Mouse (Mus musculus) neural tube, embryonic 12.5 days (tissue): ENCODE data around the gene Rilpl1. TPM values are rescaled to one million over a fixed set of nuclear protein-coding genes. Genes with fewer than 3 reads are reported as not detected.
"Not testable (repeated sequence)": the region's sequence is repeated elsewhere in the genome, so short reads cannot be mapped to it uniquely, and the experiment has no call there.

Experiments used
- ATAC-seq: fragments of 200-750 bp; cut with Nextera tagmentation; 2 replicates; pipeline ENCODE4 v1.8.0; 2017; ENCODE audit warnings: low read depth, mild to moderate bottlenecking, moderate TSS enrichment, moderate library complexity; ENCODE audit not compliant: low FRiP score
- H3K27ac ChIP-seq: fragments of 300-500 bp; sonication (generic); 2 replicates; pipeline ENCODE4 v1.5.1; 2016
- H3K27me3 ChIP-seq: fragments of 300-500 bp; sonication (generic); replicated peaks from 2 replicates; pipeline ENCODE4 v1.6.1; 2016; ENCODE audit warnings: mild to moderate bottlenecking
- H3K36me3 ChIP-seq: fragments of 300-500 bp; sonication (generic); 2 replicates; pipeline ENCODE4 v1.6.1; 2016; ENCODE audit warnings: mild to moderate bottlenecking
- H3K4me1 ChIP-seq: fragments of 300-500 bp; sonication (generic); 2 replicates; pipeline ENCODE4 v1.6.1; 2016
- H3K4me2 ChIP-seq: fragments of 300-500 bp; sonication (generic); replicated peaks from 2 replicates; pipeline ENCODE4 v1.6.1; 2016; ENCODE audit warnings: mild to moderate bottlenecking
- H3K4me3 ChIP-seq: fragments of 300-500 bp; sonication (generic); 2 replicates; pipeline ENCODE4 v1.5.1; 2016
- H3K9ac ChIP-seq: fragments of 300-500 bp; sonication (generic); 2 replicates; pipeline ENCODE4 v1.6.1; 2016; ENCODE audit warnings: mild to moderate bottlenecking
- H3K9me3 ChIP-seq: fragments of 300-500 bp; sonication (generic); 2 replicates; pipeline ENCODE4 v1.6.1; 2016; ENCODE audit warnings: mild to moderate bottlenecking
- WGBS: fragments of 180-500 bp; shearing (Covaris S2); methylation state at CpG from one replicate; pipeline ENCODE4 v1.1.7; 2016; 5-methylcytosine and 5-hydroxymethylcytosine counted together
- polyA plus RNA-seq: library from polyadenylated mRNA; unstranded; fragments of >200 nt; fragmentation: Nextera tagmentation; extraction: Ambion mirVana; gene quantifications from 2 replicates; pipeline ENCODE4 v1.2.1, GENCODE M21; 2016

The Rilpl1 gene
- polyA plus RNA-seq, result 18.1 and 19.8 TPM in 2 replicates

DNA sequence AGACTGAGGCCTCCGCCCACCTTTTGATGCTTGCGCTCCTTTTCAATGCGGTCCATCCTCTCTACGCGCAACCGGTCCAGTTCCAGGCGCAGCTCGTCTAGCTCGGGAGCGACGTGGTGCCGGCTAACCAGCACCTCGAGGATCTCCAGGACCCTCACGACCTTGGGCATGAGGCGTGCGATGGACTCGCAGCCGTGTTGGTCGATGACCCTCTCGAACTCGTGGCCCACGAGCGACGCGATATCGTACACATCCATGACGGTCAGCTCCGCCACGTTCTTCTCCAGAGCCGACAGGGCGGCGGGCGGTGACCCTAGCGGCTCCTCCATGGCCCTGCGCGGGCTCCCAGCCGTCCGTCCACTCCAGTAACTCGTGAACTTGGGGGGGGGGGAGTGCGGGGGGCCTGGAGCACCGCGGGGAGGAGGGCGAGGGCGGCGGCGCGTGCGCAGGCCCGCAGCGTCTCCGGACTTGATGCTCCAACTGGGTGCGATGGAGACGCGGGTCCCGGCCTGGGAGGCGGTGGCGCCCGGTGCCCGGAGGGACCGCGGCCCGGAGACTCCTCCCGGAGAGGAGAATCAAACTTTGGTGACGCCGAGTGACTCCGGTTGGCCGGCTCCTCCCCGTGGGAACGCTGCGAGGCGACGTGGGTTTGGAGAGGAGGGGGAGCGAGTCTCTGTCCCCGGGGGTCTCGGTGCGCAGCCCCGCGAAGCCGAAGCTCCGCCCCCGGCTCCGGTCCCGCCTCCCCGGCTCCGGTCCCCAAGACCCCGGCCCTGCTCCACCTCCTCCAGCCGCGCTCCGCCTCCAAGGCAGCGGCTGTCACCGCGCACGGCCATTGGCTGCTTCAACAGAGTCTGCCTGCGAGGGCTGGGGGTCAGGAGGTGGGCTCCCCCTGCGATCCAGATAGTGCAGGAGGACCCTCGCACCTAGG, at the start of gene Rilpl1:
Gene Rilpl1, minus strand, starts transcription at position 737 of the 928 bp plus-strand sequence.
- H3K4me2 ChIP-seq, result peak within 1 kb of the TSS; percentile 83
- no peaks in the 10 kb centered on the region for H3K27me3 ChIP-seq
- peaks cover 38% of the 10 kb centered on the region for H3K4me1 ChIP-seq
- H3K4me3 ChIP-seq, result peak within 1 kb of the TSS; percentile 75
- H3K27ac ChIP-seq, result peak within 1 kb of the TSS; percentile 42
- H3K36me3 ChIP-seq, result 0 out of 2 replicates have a peak, but pooled peaks cover 3% of the 10 kb centered on the region
- peak within 1 kb of the TSS; percentile 75 for H3K9ac ChIP-seq
- peak; percentile 93 for ATAC-seq
- H3K9me3 ChIP-seq, result no peaks in the 10 kb centered on the region
- under 1% methylated on average over 95 of the region's 96 CpGs for WGBS

- Histone ChIP-seq H3K27me3 (no peaks in the 10 kb centered on the region), H3K4me2 (peak within 1 kb of the TSS; percentile 66), H3K9me3 (no peaks in the 10 kb centered on the region), H3K9ac (peak within 1 kb of the TSS; percentile 68), H3K36me3 (peaks cover 55% of the 10 kb centered on the region), H3K4me1 (peaks cover 21% of the 10 kb centered on the region), H3K27ac (no peak within 1 kb of the TSS), H3K4me3 (peak within 1 kb of the TSS; percentile 77)
- peak; percentile 92 for ATAC-seq
- 1% methylated on average over 51 of the region's 51 CpGs for WGBS
Observed at GRCm38 (mm10) chr5:124578633-124579317, 47.6 kb upstream of the Rilpl1 start, which contains the start of the genes Eif2b1 and Gtf2h3. Gene Eif2b1, minus strand, starts transcription at chr5:124579131. Gene Gtf2h3, plus strand, starts transcription at chr5:124579140.

DNA sequence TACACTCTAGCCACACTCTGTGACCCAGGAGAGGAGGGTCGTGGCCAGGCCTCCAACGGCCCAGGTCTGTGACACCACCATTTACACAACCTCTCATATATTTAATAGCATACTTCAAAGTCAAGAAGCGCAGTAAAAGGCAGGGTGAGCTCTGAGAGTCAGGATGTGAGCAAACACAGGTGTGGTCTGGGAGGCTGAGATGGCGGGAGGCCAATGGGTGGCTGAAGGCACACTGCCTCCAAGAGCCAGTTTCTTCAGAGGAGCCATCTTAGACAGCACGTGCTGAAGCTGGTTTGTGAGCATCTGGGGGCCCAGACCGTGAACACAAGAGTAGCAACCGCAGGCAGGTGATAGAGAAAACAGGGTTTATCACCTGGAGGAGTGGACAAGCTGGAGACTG, 44.3 kb upstream of the Rilpl1 start:
- H3K36me3 ChIP-seq, result peaks cover 70% of the 10 kb centered on the region
- no peak overlapping the region for H3K27ac ChIP-seq
- no peaks in the 10 kb centered on the region for H3K27me3 ChIP-seq
- WGBS, result 91% methylated on average over 7 of the region's 7 CpGs
- H3K4me1 ChIP-seq, result peaks cover 16% of the 10 kb centered on the region
- no peak overlapping the region for H3K9ac ChIP-seq
- H3K9me3 ChIP-seq, result no peaks in the 10 kb centered on the region
- ATAC-seq, result no peak
- no peak overlapping the region for H3K4me2 ChIP-seq
- no peak overlapping the region for H3K4me3 ChIP-seq

DNA sequence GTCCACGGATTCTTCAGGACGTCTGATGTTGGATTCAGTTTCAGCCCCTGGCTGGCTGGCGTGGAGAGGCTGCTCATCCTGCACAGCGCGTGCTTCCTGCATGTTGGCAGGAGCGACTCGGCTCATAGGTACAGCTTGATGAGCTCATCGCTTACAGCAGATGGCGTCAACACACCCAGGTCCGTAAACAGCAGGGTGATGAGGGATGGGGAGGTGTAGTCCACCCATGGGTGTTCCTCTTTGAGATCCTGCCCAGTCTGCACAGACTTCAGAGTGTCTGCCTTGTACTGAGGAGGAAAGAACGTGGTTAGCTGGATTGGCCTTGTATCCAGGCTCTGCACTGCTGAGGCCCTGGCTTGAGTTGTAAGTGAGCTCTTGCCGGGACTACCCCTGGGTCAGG, 39.9 kb upstream of the Rilpl1 start:
- Histone ChIP-seq H3K9me3 (no peaks in the 10 kb centered on the region), H3K27ac (no peak overlapping the region), H3K4me2 (no peak overlapping the region), H3K4me3 (no peak overlapping the region), H3K36me3 (peaks cover 97% of the 10 kb centered on the region), H3K9ac (no peak overlapping the region), H3K4me1 (no peaks in the 10 kb centered on the region), H3K27me3 (no peaks in the 10 kb centered on the region)
- 90% methylated on average over 12 of the region's 12 CpGs for WGBS
- ATAC-seq, result no peak

DNA sequence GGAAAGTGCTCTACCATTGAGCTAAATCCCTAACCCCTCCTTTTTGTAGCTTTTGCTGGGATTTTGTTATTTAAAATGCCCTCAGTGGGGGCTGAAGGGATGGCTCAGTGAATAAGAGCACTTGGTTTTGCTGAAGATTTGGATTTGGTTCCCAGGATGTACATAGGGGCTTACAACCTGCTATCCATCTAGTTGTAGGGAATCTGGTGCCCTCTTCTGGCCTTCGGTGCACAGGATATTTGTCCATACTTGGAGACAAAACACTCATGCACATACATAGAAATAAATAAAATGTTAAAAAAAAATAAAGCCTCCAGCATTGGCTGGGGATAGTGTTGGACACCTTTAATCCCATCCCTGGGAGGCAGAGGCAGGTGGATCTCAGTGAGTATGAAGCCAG, 24.0 kb upstream of the Rilpl1 start:
- ATAC-seq, result no peak
- H3K27me3 ChIP-seq, result no peaks in the 10 kb centered on the region
- no peak overlapping the region for H3K4me2 ChIP-seq
- H3K4me1 ChIP-seq, result peaks cover 14% of the 10 kb centered on the region
- no peak overlapping the region for H3K9ac ChIP-seq
- H3K27ac ChIP-seq, result no peak overlapping the region
- WGBS, result 87% methylated on average over 1 of the region's 1 CpGs
- no peak overlapping the region for H3K4me3 ChIP-seq
- peaks cover 56% of the 10 kb centered on the region for H3K36me3 ChIP-seq
- no peaks in the 10 kb centered on the region for H3K9me3 ChIP-seq

DNA sequence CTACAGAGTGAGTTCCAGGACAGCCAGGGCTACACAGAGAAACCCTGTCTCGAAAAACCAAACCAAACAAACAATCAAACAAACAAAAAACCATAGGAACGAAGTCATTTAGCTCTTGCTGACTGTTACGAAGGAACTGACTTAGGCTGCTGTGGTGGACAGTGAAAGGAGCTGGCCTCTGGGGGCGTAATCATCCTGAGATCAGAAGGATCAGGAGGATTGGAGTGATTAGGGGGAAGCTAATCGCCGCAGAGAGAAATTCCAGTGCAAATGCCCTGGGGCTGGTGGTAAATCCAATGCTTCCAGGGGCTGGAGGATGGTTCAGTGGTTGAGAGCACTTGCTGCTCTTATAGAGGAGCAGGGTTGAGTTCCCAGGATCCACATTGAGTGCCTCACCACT, 22.4 kb upstream of the Rilpl1 start:
- Histone ChIP-seq H3K9ac (no peak overlapping the region), H3K27ac (no peak overlapping the region), H3K4me2 (peak overlapping the region; percentile 80), H3K9me3 (no peaks in the 10 kb centered on the region), H3K36me3 (peaks cover 44% of the 10 kb centered on the region), H3K4me3 (no peak overlapping the region), H3K27me3 (no peaks in the 10 kb centered on the region), H3K4me1 (peaks cover 14% of the 10 kb centered on the region)
- 85% methylated on average over 6 of the region's 6 CpGs for WGBS
- ATAC-seq, result no peak

DNA sequence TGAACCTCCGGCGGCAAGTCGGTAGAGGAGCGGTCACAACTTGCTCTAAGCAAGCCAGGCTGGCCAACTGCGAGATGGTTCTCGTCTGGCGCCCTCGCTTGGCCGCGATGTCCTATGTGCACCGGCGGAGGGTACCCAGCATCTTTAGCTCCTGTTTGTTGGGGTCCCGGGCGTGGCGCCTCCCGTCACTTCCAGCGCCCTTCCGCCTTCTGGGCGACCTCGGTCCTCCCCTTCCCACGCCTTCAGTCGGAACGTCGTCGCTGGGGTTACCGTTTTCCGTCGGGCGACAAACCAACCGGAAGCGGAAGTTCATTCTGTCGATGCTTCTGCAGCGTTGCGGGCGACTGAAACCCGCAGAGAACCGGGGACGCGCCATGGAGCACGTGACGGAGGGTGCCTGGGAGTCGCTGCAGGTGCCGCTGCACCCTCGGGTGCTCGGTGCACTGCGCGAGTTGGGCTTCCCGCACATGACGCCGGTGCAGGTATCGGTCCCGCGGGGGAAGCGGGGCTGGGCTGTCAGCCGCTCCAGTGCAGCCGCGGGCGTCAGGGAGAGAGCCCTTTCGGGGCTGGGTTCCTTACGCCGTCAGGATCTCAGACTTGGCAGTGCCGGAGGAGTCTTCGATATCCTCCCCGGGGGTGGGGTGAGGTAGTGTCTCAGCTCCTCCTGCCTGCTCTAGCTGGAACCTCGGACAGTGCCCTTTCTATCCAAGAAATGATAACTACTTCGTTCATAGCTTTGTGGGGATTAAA, 21.5 kb upstream of the Rilpl1 start, which contains the start of gene Ddx55:
Gene Ddx55, plus strand, starts transcription at position 307 of the 750 bp plus-strand sequence.
- H3K27ac ChIP-seq, result peak within 1 kb of the TSS; percentile 20
- peaks cover 14% of the 10 kb centered on the region for H3K4me1 ChIP-seq
- peaks cover 42% of the 10 kb centered on the region for H3K36me3 ChIP-seq
- peak; percentile 86 for ATAC-seq
- no peaks in the 10 kb centered on the region for H3K9me3 ChIP-seq
- peak within 1 kb of the TSS; percentile 80 for H3K4me2 ChIP-seq
- H3K27me3 ChIP-seq, result no peaks in the 10 kb centered on the region
- H3K9ac ChIP-seq, result peak within 1 kb of the TSS; percentile 70
- under 1% methylated on average over 66 of the region's 66 CpGs for WGBS
- H3K4me3 ChIP-seq, result peak within 1 kb of the TSS; percentile 68

GRCm38 (mm10) chr5:124552094-124552472, 20.9 kb upstream of the Rilpl1 start:
- Histone ChIP-seq H3K4me3 (peak overlapping the region; percentile 68), H3K27ac (peak overlapping the region; percentile 20; the same call in 1 of the 2 replicates), H3K36me3 (peaks cover 43% of the 10 kb centered on the region), H3K9ac (peak overlapping the region; percentile 70), H3K4me2 (peak overlapping the region; percentile 80), H3K4me1 (peaks cover 14% of the 10 kb centered on the region), H3K27me3 (no peaks in the 10 kb centered on the region), H3K9me3 (no peaks in the 10 kb centered on the region)
- WGBS, result 12% methylated on average over 9 of the region's 9 CpGs
- ATAC-seq, result peak; percentile 37

DNA sequence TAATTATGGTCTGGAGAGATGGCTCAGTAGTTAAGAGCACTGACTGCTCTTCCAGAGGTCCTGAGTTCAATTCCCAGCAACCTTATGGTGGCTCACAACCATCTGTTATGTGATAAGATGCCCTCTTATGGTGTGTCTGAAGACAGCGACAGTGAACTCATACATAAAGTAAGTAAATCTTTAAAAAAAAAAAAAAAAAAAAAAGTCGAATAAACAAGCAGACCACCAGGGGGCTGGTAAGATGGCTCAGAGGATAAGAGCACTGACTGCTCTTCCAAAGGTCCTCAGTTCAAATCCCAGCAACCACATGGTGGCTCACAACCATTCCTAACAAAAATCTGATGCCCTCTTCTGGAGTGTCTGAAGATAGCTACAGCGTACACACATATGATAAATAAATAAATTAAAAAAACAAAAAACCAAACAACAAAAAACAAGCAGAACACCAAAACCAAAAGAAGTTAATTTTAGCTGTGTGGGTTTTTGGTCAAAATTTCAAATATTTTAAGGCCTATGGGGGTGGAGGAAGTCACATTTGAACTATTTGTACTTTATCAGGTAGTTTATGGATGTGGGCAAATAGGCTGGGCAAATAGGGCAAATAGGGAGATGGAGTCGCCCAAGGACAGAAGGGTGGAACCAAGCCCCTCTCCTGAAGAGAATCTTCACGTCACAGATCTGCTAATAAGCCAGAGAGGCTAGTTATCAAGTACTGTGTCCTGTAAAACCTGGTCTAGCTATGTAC, 20.3 kb upstream of the Rilpl1 start:
- H3K9me3 ChIP-seq, H3K27me3 ChIP-seq, ATAC-seq, H3K27ac ChIP-seq: not testable (repeated sequence)
- Histone ChIP-seq H3K9ac (peak overlapping the region; percentile 70; the same call in 1 of the 2 replicates), H3K4me2 (peak overlapping the region; percentile 80), H3K4me1 (peaks cover 14% of the 10 kb centered on the region), H3K4me3 (peak overlapping the region; percentile 68), H3K36me3 (peaks cover 43% of the 10 kb centered on the region)
- 43% methylated on average over 5 of the region's 5 CpGs for WGBS

DNA sequence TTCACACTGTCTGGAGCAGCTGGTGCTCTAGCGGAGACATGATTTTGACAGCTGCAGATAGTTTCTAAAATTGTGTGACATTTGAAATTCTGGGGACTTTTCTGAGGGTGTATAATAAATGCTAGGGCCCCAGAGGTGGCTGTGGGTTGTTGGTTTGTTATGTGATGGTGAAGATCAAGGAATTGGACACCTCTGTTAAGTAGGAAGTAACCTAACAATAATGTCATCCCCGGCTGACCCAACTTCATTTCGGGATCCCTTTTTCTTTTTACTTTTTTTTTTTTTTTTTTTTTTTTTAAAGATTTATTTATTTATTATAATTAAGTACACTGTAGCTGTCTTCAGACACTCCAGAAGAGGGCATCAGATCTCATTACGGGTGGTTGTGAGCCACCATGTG, 19.5 kb upstream of the Rilpl1 start:
- not testable (repeated sequence) for ATAC-seq, H3K9me3 ChIP-seq, H3K27ac ChIP-seq, H3K4me2 ChIP-seq, H3K4me3 ChIP-seq, H3K27me3 ChIP-seq, H3K9ac ChIP-seq
- Histone ChIP-seq H3K4me1 (peaks cover 14% of the 10 kb centered on the region), H3K36me3 (peaks cover 43% of the 10 kb centered on the region)
- 90% methylated on average over 4 of the region's 4 CpGs for WGBS

GRCm38 (mm10) chr5:124541602-124541973, 10.4 kb upstream of the Rilpl1 start:
- Histone ChIP-seq H3K9me3 (no peaks in the 10 kb centered on the region), H3K4me2 (peak overlapping the region; percentile 86), H3K4me3 (peak overlapping the region; percentile 93), H3K36me3 (peaks cover 26% of the 10 kb centered on the region), H3K9ac (peak overlapping the region; percentile 92), H3K27me3 (0 out of 2 replicates have a peak, but pooled peaks cover 2% of the 10 kb centered on the region), H3K27ac (no peak overlapping the region), H3K4me1 (peaks cover 11% of the 10 kb centered on the region)
- no peak for ATAC-seq
- 12% methylated on average over 8 of the region's 8 CpGs for WGBS
